Mouse (Mus musculus): ENCODE data around the gene Rbbp8nl. TPM values are rescaled to one million over a fixed set of nuclear protein-coding genes. Genes with fewer than 3 reads are reported as not detected.

The Rbbp8nl gene
- polyA plus RNA-seq, 1 experiment from 2014 or later, result not detected

DNA sequence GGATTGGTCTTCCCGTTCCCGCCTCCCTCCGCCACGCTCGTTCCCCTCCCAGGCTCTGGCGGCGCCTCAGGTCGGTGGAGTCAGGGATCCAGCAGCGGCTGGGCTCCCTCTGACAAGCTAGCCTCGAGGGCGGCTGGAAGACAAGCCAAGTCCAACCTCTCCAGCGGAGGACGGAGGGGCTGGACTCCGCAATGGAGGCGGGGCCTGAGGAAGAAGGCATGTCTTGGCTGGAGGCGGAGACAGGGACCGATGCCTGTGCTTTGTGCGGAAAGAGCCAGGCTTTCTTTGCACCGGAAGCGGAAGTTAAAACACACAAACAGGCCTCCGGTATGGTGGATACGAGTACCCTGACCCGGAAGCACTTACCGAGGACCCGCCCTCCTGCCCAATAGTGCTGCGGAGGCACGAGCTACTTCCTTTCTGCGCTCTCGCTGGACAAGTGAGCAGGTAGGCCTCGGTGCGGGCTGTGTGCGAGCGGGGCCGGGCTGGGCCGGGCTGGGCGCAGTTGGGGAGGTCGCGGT lies 32.6 kb downstream of the Rbbp8nl start, which contains the start of gene Rps21:
Gene Rps21 (plus strand): TSS at position 377 of the 521 bp plus-strand sequence.
- peaks cover 16% of the 10 kb centered on the region for H3K4me1 ChIP-seq (ENCODE audit: control insufficient read depth, insufficient read depth, low read length)
- no peaks in the 10 kb centered on the region for H3K27me3 ChIP-seq (ENCODE audit: control insufficient read depth, insufficient read depth, low read length)
- peak within 1 kb of the TSS; percentile 80 for H3K9ac ChIP-seq (replicated peaks; ENCODE audit: low read length)
- peak within 1 kb of the TSS; percentile 94 for H3K27ac ChIP-seq (replicated peaks; ENCODE audit: low read depth, low read length)
- H3K36me3 ChIP-seq (ENCODE audit: control insufficient read depth, insufficient read depth, low read length), result peaks cover 35% of the 10 kb centered on the region
- H3K9me3 ChIP-seq (ENCODE audit: control insufficient read depth, low read length), result no peaks in the 10 kb centered on the region
- peak within 1 kb of the TSS; percentile 76 for H3K4me3 ChIP-seq (replicated peaks; ENCODE audit: low read depth, low read length)
- DNase-seq (peak; percentile 99), ATAC-seq (ENCODE audit: low FRiP score, low TSS enrichment) (peak; percentile 95)
- WGBS, result under 1% methylated on average over 38 of the region's 38 CpGs
- peak within 1 kb of the TSS; percentile 78 for H3K4me2 ChIP-seq (ENCODE audit: low read length)

DNA sequence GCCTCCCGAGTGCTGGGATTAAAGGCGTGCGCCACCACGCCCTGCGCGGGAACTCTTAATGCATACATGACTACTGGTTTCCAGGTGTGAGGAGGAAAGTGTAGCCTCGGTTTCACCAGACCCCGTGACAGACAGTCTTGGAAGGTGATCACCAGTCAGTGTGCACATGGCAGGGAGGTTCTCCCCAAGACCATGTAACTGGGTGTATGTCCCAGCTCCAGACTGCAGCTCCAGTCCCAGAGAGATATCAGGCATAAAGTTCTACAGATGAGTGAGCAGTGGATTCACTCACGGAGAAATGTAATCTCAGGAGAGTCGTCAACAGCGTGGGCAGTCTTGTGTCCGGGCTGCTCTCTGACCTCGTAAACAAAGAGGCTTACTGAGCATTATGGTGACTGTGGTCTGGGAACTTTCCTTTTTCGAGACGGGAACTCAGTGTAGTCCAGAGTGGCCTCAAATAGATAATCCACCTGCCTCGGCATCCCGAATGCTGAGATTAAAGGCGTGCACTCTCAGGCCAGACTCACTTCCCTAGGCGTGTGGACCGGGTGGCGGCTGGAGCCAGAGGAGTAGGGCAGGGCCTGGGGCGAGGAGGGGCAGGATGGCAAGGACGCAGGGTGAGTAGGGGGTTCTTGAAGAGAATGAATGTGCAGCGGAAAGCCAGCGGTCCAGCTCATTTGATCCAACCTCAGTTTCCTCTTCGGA lies 33.2 kb downstream of the Rbbp8nl start:
- H3K4me2 ChIP-seq (ENCODE audit: low read length), result peak overlapping the region; percentile 78
- H3K4me1 ChIP-seq (ENCODE audit: control insufficient read depth, insufficient read depth, low read length), result peaks cover 16% of the 10 kb centered on the region
- WGBS, result 23% methylated on average over 26 of the region's 26 CpGs
- no peaks in the 10 kb centered on the region for H3K27me3 ChIP-seq (ENCODE audit: control insufficient read depth, insufficient read depth, low read length)
- peak overlapping the region; percentile 76 for H3K4me3 ChIP-seq (replicated peaks; ENCODE audit: low read depth, low read length)
- H3K9ac ChIP-seq (replicated peaks; ENCODE audit: low read length), result peak overlapping the region; percentile 80
- DNase-seq (no peak), ATAC-seq (ENCODE audit: low FRiP score, low TSS enrichment) (peak; percentile 62)
- H3K36me3 ChIP-seq (ENCODE audit: control insufficient read depth, insufficient read depth, low read length), result peaks cover 29% of the 10 kb centered on the region
- peak overlapping the region; percentile 94 for H3K27ac ChIP-seq (replicated peaks; ENCODE audit: low read depth, low read length)
- no peaks in the 10 kb centered on the region for H3K9me3 ChIP-seq (ENCODE audit: control insufficient read depth, low read length)

- H3K4me2 ChIP-seq (ENCODE audit: low read length), result peak overlapping the region; percentile 78
- WGBS, result 88% methylated on average over 9 of the region's 9 CpGs
- peaks cover 22% of the 10 kb centered on the region for H3K36me3 ChIP-seq (ENCODE audit: control insufficient read depth, insufficient read depth, low read length)
- peaks cover 16% of the 10 kb centered on the region for H3K4me1 ChIP-seq (ENCODE audit: control insufficient read depth, insufficient read depth, low read length)
- no peak overlapping the region; the same call in 1 of the 2 replicates for H3K4me3 ChIP-seq (replicated peaks; ENCODE audit: low read depth, low read length)
- H3K27me3 ChIP-seq (ENCODE audit: control insufficient read depth, insufficient read depth, low read length), result no peaks in the 10 kb centered on the region
- H3K27ac ChIP-seq (replicated peaks; ENCODE audit: low read depth, low read length), result no peak overlapping the region
- no peak overlapping the region for H3K9ac ChIP-seq (replicated peaks; ENCODE audit: low read length)
- no peaks in the 10 kb centered on the region for H3K9me3 ChIP-seq (ENCODE audit: control insufficient read depth, low read length)
- DNase-seq (no peak), ATAC-seq (ENCODE audit: low FRiP score, low TSS enrichment) (no peak)
Measured at GRCm38 (mm10) chr2:180255701-180256100, 34.0 kb downstream of the Rbbp8nl start.

GRCm38 (mm10) chr2:180254436-180255209 lies 35.1 kb downstream of the Rbbp8nl start:
- WGBS, result 93% methylated on average over 5 of the region's 5 CpGs
- H3K9ac ChIP-seq (replicated peaks; ENCODE audit: low read length), result no peak overlapping the region
- DNase-seq (no peak), ATAC-seq (ENCODE audit: low FRiP score, low TSS enrichment) (no peak)
- H3K4me2 ChIP-seq (ENCODE audit: low read length), result no peak overlapping the region
- peaks cover 12% of the 10 kb centered on the region for H3K36me3 ChIP-seq (ENCODE audit: control insufficient read depth, insufficient read depth, low read length)
- H3K4me3 ChIP-seq (replicated peaks; ENCODE audit: low read depth, low read length), result no peak overlapping the region
- H3K9me3 ChIP-seq (ENCODE audit: control insufficient read depth, low read length), result no peaks in the 10 kb centered on the region
- H3K27ac ChIP-seq (replicated peaks; ENCODE audit: low read depth, low read length), result no peak overlapping the region
- H3K4me1 ChIP-seq (ENCODE audit: control insufficient read depth, insufficient read depth, low read length), result peaks cover 16% of the 10 kb centered on the region
- no peaks in the 10 kb centered on the region for H3K27me3 ChIP-seq (ENCODE audit: control insufficient read depth, insufficient read depth, low read length)

GRCm38 (mm10) chr2:180251838-180252237 lies 37.8 kb downstream of the Rbbp8nl start:
- Histone ChIP-seq H3K27me3 (ENCODE audit: control insufficient read depth, insufficient read depth, low read length) (no peaks in the 10 kb centered on the region), H3K9ac (replicated peaks; ENCODE audit: low read length) (no peak overlapping the region), H3K36me3 (ENCODE audit: control insufficient read depth, insufficient read depth, low read length) (no peaks in the 10 kb centered on the region), H3K4me1 (ENCODE audit: control insufficient read depth, insufficient read depth, low read length) (0 out of 2 replicates have a peak, but pooled peaks cover 9% of the 10 kb centered on the region), H3K4me3 (replicated peaks; ENCODE audit: low read depth, low read length) (no peak overlapping the region), H3K9me3 (ENCODE audit: control insufficient read depth, low read length) (no peaks in the 10 kb centered on the region), H3K27ac (replicated peaks; ENCODE audit: low read depth, low read length) (no peak overlapping the region), H3K4me2 (ENCODE audit: low read length) (no peak overlapping the region)
- DNase-seq, result no peak
- WGBS, result 39% methylated on average over 3 of the region's 3 CpGs
- ATAC-seq (ENCODE audit: low FRiP score, low TSS enrichment), result no peak

DNA sequence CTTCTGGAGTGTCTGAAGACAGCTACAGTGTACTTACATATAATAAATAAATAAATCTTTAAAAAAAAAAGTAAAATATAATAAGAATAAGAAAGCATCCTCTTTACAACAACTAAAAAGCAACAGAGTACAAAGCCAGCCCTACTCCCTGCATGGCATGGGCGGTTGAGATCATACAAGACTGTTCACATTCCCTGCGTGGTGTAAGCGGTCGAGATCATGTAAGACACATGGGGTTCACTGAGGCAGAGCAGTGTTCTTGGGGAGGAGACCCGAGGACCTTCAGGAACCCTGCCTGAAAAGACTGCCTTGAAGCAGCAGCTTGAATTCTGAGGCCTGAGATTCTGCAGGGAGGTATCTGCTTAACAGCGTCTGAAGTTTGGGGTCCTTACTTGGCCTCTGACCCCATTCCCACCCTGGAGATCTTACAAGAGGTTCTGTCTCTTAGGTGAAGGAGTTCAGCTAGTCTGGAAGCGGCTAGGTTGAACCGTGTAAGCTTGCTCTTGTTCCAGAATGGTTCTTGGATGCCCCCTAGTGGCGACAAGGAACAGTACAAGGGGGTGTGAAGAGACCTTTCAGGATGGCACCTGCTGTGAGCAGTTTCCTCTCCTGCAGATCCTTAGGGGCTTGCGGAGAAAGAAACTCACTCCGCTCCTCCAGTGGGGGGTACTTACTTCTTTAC lies 38.6 kb downstream of the Rbbp8nl start:
- H3K4me3 ChIP-seq (replicated peaks; ENCODE audit: low read depth, low read length), result no peak overlapping the region
- WGBS, result 29% methylated on average over 11 of the region's 11 CpGs
- H3K9me3 ChIP-seq (ENCODE audit: control insufficient read depth, low read length), result no peaks in the 10 kb centered on the region
- H3K27ac ChIP-seq (replicated peaks; ENCODE audit: low read depth, low read length), result no peak overlapping the region
- 0 out of 2 replicates have a peak, but pooled peaks cover 4% of the 10 kb centered on the region for H3K4me1 ChIP-seq (ENCODE audit: control insufficient read depth, insufficient read depth, low read length)
- no peak overlapping the region for H3K9ac ChIP-seq (replicated peaks; ENCODE audit: low read length)
- H3K36me3 ChIP-seq (ENCODE audit: control insufficient read depth, insufficient read depth, low read length), result no peaks in the 10 kb centered on the region
- ATAC-seq (ENCODE audit: low FRiP score, low TSS enrichment) (peak; percentile 88), DNase-seq (peak; percentile 94)
- H3K4me2 ChIP-seq (ENCODE audit: low read length), result peak overlapping the region; percentile 8; the same call in 1 of the 2 replicates
- no peaks in the 10 kb centered on the region for H3K27me3 ChIP-seq (ENCODE audit: control insufficient read depth, insufficient read depth, low read length)

DNA sequence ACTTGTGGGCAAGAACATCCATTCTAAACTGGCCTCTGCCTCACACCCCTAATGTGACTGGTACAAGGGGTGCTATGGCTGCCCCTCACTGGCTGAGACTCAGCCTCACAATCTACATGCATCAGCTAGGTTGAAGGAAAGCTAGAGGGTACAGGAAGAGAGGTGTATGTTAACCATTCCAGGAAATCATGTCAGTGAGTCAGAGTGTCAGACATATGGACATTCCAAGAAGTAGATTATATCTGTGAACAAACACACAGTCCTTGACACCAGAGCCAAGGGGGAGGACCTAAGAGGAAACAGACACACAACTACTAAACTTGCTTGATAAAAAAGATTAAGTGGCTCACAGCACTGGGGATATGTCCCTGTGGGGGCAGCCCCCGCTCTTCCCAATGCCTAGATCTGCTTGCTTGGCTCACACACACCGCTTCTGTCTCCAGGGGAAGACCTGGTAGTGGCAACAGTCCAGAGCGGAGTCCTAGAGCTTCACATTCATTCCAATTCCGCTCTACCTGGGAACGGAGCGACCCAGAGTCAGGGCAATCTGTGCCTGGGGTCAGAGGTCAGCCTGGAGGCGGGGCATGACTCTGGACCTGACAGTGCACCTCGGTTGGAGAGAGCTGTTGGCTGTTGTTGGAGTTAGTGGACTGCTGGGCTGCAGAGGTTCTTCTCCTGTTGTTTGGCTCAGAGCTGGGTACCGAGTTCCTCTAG lies 40.6 kb downstream of the Rbbp8nl start:
- Histone ChIP-seq H3K4me2 (ENCODE audit: low read length) (no peak overlapping the region), H3K9ac (replicated peaks; ENCODE audit: low read length) (no peak overlapping the region), H3K9me3 (ENCODE audit: control insufficient read depth, low read length) (no peaks in the 10 kb centered on the region), H3K36me3 (ENCODE audit: control insufficient read depth, insufficient read depth, low read length) (no peaks in the 10 kb centered on the region), H3K4me3 (replicated peaks; ENCODE audit: low read depth, low read length) (no peak overlapping the region), H3K27ac (replicated peaks; ENCODE audit: low read depth, low read length) (no peak overlapping the region), H3K4me1 (ENCODE audit: control insufficient read depth, insufficient read depth, low read length) (no peaks in the 10 kb centered on the region), H3K27me3 (ENCODE audit: control insufficient read depth, insufficient read depth, low read length) (no peaks in the 10 kb centered on the region)
- ATAC-seq (ENCODE audit: low FRiP score, low TSS enrichment) (no peak), DNase-seq (no peak)
- 52% methylated on average over 9 of the region's 9 CpGs for WGBS

DNA sequence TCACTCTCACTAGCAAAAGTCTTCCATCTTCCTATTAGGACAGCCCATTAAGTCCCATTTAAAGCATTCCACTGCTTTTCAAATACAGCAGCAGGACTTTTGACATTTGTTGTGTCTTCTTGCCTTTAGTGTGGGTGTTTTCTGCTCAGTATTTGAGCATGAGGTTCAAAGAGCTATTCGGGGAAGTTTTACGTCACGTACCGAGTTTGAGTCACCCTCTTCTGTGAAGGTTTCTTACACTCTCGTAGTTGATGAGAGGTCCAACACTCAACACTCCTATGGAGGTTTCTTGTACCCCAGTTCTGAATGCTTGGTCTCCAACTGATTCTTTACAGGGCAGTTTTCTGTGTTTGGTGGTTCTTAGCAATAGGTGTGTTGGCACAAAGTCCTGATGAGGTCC lies 41.8 kb downstream of the Rbbp8nl start:
- Histone ChIP-seq H3K4me2 (ENCODE audit: low read length) (no peak overlapping the region), H3K4me3 (replicated peaks; ENCODE audit: low read depth, low read length) (no peak overlapping the region), H3K27me3 (ENCODE audit: control insufficient read depth, insufficient read depth, low read length) (no peaks in the 10 kb centered on the region), H3K9me3 (ENCODE audit: control insufficient read depth, low read length) (no peaks in the 10 kb centered on the region), H3K36me3 (ENCODE audit: control insufficient read depth, insufficient read depth, low read length) (no peaks in the 10 kb centered on the region), H3K27ac (replicated peaks; ENCODE audit: low read depth, low read length) (no peak overlapping the region), H3K9ac (replicated peaks; ENCODE audit: low read length) (no peak overlapping the region), H3K4me1 (ENCODE audit: control insufficient read depth, insufficient read depth, low read length) (no peaks in the 10 kb centered on the region)
- DNase-seq, result no peak
- 91% methylated on average over 5 of the region's 5 CpGs for WGBS
- ATAC-seq (ENCODE audit: low FRiP score, low TSS enrichment), result no peak
